Mouse (Mus musculus): ENCODE data around the gene Poldip3. TPM values are rescaled to one million over a fixed set of nuclear protein-coding genes. Genes with fewer than 3 reads are reported as not detected.

Gene Poldip3
- polyA plus RNA-seq, 1 experiment from 2014 or later: 79.2 TPM

DNA sequence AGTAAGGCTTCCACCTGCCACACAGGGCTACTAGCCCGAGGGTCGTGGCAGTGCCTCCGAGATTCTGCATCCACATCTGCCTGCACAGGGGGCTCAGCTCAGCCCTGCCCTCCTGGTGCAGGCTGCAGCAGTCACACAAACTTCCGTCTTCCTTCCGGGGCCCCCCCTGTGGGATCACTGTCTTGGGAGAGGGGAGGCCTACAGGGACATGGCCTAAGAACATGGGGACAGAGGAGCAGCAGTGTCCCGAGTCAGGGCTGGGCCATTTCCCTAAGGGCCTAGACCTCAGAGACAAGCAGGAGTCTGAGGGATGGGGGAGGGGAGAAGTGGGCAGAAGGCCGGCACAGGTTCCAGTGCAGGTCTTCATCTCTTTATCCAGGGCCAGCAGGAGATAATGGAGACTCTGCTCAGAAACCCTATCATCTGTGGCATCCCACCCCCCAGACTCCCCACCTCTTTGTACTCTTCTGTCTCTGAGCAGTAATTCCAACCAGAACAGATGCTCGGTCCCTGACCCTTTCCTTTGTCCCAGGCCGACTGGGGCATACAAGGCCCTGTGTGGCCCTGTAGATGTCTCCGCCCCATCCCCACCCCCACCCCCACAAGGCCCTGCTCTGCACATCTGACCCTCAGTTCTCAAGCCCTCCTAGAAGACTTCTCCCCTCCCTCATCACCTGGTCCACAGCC is 12.0 kb upstream of the Poldip3 start:
- 69% methylated on average over 10 of the region's 10 CpGs for WGBS

DNA sequence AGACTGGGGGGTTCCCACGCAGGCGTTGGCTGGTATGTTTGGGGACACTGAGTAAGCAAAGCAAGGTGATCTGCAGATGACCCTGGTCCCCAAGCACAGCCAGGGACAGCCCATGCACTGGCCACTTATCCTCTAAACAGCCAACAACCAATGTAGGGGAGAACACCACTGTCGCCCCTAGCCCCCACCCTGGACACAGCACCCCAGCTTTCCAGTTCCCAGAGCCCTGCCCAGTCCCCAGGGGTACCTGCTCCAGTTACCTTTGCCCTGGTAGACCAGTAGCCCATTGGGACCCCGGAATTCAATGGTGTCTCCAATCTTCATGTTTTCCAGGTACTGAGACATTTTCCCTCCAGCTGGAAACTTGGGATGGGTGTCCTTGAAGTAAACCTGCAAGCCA is 11.4 kb upstream of the Poldip3 start:
- peaks cover 69% of the 10 kb centered on the region for H3K36me3 ChIP-seq (ENCODE audit: control insufficient read depth, insufficient read depth, low read length)
- no peak for ATAC-seq (ENCODE audit: insufficient number of reproducible peaks, insufficient read depth, low FRiP score, low read depth)
- H3K4me2 ChIP-seq (ENCODE audit: low read length): no peak overlapping the region
- H3K9ac ChIP-seq (ENCODE audit: low read length): no peak overlapping the region
- 89% methylated on average over 4 of the region's 4 CpGs for WGBS
- H3K4me1 ChIP-seq (ENCODE audit: control insufficient read depth in 2 of 2, insufficient read depth in 2 of 2, low read length in 2 of 2): peaks cover 7 to 8% of the 10 kb centered on the region in 2 experiments
- H3K27me3 ChIP-seq (ENCODE audit: control insufficient read depth, insufficient read depth, low read length): no peaks in the 10 kb centered on the region
- H3K9me3 ChIP-seq (ENCODE audit: control insufficient read depth, low read length): no peaks in the 10 kb centered on the region
- no peak overlapping the region for H3K4me3 ChIP-seq (ENCODE audit: control insufficient read depth in 1 of 2, insufficient read depth in 1 of 2, low read depth in 1 of 2, low read length in 2 of 2)
- H3K27ac ChIP-seq (replicated peaks in 1 of 2; ENCODE audit: control insufficient read depth in 1 of 2, insufficient read depth in 1 of 2, low read depth in 2 of 2, low read length in 2 of 2): no peak overlapping the region

More for the DNA sequence above, 12.0 kb upstream of the Poldip3 start:
- no peak for ATAC-seq (ENCODE audit: insufficient number of reproducible peaks, insufficient read depth, low FRiP score, low read depth)
- no peak overlapping the region for H3K4me2 ChIP-seq (ENCODE audit: low read length)
- no peak overlapping the region for H3K27ac ChIP-seq (replicated peaks in 1 of 2; ENCODE audit: control insufficient read depth in 1 of 2, insufficient read depth in 1 of 2, low read depth in 2 of 2, low read length in 2 of 2)
- H3K4me1 ChIP-seq (ENCODE audit: control insufficient read depth in 2 of 2, insufficient read depth in 2 of 2, low read length in 2 of 2): peaks cover 9 to 10% of the 10 kb centered on the region in 2 experiments
- H3K4me3 ChIP-seq (ENCODE audit: control insufficient read depth in 1 of 2, insufficient read depth in 1 of 2, low read depth in 1 of 2, low read length in 2 of 2): no peak overlapping the region
- no peak overlapping the region for H3K9ac ChIP-seq (ENCODE audit: low read length)
- no peaks in the 10 kb centered on the region for H3K27me3 ChIP-seq (ENCODE audit: control insufficient read depth, insufficient read depth, low read length)
- H3K36me3 ChIP-seq (ENCODE audit: control insufficient read depth, insufficient read depth, low read length): peaks cover 69% of the 10 kb centered on the region
- no peaks in the 10 kb centered on the region for H3K9me3 ChIP-seq (ENCODE audit: control insufficient read depth, low read length)

DNA sequence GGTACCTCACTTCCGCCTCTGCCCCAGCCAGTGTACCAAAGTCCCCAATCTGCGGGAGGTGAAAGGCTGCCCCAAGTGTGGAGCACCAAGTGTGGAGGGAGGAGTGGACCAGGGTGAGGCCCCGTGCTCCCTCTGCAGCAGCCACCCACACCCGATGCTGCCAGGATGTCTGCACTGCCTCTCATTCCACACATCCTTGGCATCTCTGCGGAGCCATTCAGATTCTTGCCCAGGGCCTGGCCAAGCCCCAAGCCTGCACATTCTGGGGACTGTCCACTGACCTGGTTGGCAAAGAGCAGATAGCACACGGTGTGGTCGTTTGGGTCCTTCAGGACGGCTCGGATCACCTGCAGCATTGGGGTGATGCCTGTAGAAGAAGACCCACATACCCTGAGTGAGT is 10.6 kb upstream of the Poldip3 start:
- H3K9me3 ChIP-seq (ENCODE audit: control insufficient read depth, low read length): no peaks in the 10 kb centered on the region
- no peak overlapping the region for H3K4me2 ChIP-seq (ENCODE audit: low read length)
- H3K4me1 ChIP-seq (ENCODE audit: control insufficient read depth in 2 of 2, insufficient read depth in 2 of 2, low read length in 2 of 2): peaks cover 2 to 3% of the 10 kb centered on the region in 2 experiments; a peak in 3 of 4 replicates
- H3K27ac ChIP-seq (replicated peaks in 1 of 2; ENCODE audit: control insufficient read depth in 1 of 2, insufficient read depth in 1 of 2, low read depth in 2 of 2, low read length in 2 of 2): no peak overlapping the region
- H3K27me3 ChIP-seq (ENCODE audit: control insufficient read depth, insufficient read depth, low read length): no peaks in the 10 kb centered on the region
- peaks cover 72% of the 10 kb centered on the region for H3K36me3 ChIP-seq (ENCODE audit: control insufficient read depth, insufficient read depth, low read length)
- 94% methylated on average over 9 of the region's 9 CpGs for WGBS
- H3K4me3 ChIP-seq (ENCODE audit: control insufficient read depth in 1 of 2, insufficient read depth in 1 of 2, low read depth in 1 of 2, low read length in 2 of 2): no peak overlapping the region
- no peak overlapping the region for H3K9ac ChIP-seq (ENCODE audit: low read length)
- no peak for ATAC-seq (ENCODE audit: insufficient number of reproducible peaks, insufficient read depth, low FRiP score, low read depth)

GRCm38 (mm10) chr15:83158587-83159160 is 9.5 kb upstream of the Poldip3 start:
- peaks cover 80% of the 10 kb centered on the region for H3K36me3 ChIP-seq (ENCODE audit: control insufficient read depth, insufficient read depth, low read length)
- no peak overlapping the region for H3K4me2 ChIP-seq (ENCODE audit: low read length)
- H3K4me1 ChIP-seq (ENCODE audit: control insufficient read depth in 2 of 2, insufficient read depth in 2 of 2, low read length in 2 of 2): 0 out of 4 replicates have a peak, but pooled peaks cover 0 to 2% of the 10 kb centered on the region in 2 experiments
- no peak for ATAC-seq (ENCODE audit: insufficient number of reproducible peaks, insufficient read depth, low FRiP score, low read depth)
- no peak overlapping the region for H3K27ac ChIP-seq (replicated peaks in 1 of 2; ENCODE audit: control insufficient read depth in 1 of 2, insufficient read depth in 1 of 2, low read depth in 2 of 2, low read length in 2 of 2)
- no peaks in the 10 kb centered on the region for H3K27me3 ChIP-seq (ENCODE audit: control insufficient read depth, insufficient read depth, low read length)
- no peaks in the 10 kb centered on the region for H3K9me3 ChIP-seq (ENCODE audit: control insufficient read depth, low read length)
- no peak overlapping the region for H3K4me3 ChIP-seq (ENCODE audit: control insufficient read depth in 1 of 2, insufficient read depth in 1 of 2, low read depth in 1 of 2, low read length in 2 of 2)
- 88% methylated on average over 7 of the region's 7 CpGs for WGBS
- H3K9ac ChIP-seq (ENCODE audit: low read length): no peak overlapping the region

- H3K36me3 ChIP-seq (ENCODE audit: control insufficient read depth, insufficient read depth, low read length): peaks cover 83% of the 10 kb centered on the region
- H3K4me2 ChIP-seq (ENCODE audit: low read length): no peak overlapping the region
- H3K27ac ChIP-seq (replicated peaks in 1 of 2; ENCODE audit: control insufficient read depth in 1 of 2, insufficient read depth in 1 of 2, low read depth in 2 of 2, low read length in 2 of 2): no peak overlapping the region
- H3K9ac ChIP-seq (ENCODE audit: low read length): no peak overlapping the region
- no peaks in the 10 kb centered on the region for H3K27me3 ChIP-seq (ENCODE audit: control insufficient read depth, insufficient read depth, low read length)
- H3K4me3 ChIP-seq (ENCODE audit: control insufficient read depth in 1 of 2, insufficient read depth in 1 of 2, low read depth in 1 of 2, low read length in 2 of 2): no peak overlapping the region
- H3K9me3 ChIP-seq (ENCODE audit: control insufficient read depth, low read length): no peaks in the 10 kb centered on the region
- no peak for ATAC-seq (ENCODE audit: insufficient number of reproducible peaks, insufficient read depth, low FRiP score, low read depth)
- WGBS: 96% methylated on average over 6 of the region's 6 CpGs
- 0 out of 4 replicates have a peak, but pooled peaks cover 0 to 2% of the 10 kb centered on the region in 2 experiments for H3K4me1 ChIP-seq (ENCODE audit: control insufficient read depth in 2 of 2, insufficient read depth in 2 of 2, low read length in 2 of 2)
Measured at GRCm38 (mm10) chr15:83157667-83158064, 8.5 kb upstream of the Poldip3 start.

DNA sequence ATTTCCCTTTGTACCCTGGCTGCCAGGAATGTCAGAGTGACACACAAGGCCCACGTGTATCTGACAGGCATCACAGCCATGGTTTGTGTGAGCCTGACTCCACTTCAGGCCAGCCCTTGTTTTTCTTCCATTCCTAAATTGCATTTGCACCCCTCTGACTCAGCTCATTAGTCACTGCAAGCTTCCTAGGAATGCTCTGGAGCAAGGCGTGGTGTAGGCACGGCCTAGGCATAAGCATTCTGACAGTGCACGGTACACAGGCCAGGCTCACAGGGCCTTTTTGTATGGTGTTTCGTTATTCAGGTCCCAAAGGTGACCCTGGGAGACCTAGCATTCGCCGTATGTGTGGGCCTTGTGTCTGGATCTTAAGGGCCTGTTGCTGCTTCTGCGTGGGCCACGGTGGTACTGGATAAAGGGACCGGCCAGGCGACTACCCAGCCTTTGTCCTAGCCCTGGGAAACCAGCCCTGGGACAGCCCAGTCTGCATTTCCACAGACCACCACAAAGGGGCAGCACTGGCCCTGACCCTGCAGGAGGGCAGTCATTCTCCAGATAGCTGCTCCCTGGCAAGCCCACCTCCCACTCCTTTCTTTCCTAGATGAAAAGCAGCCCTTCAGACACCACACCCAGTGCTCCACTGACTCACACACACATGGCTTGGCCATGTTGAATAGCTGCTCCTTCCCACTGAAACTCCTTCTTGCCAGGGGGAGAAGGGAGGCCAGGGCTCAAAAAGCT is 7.9 kb upstream of the Poldip3 start:
- no peak overlapping the region for H3K9ac ChIP-seq (ENCODE audit: low read length)

GRCm38 (mm10) chr15:83155672-83156419 is 6.7 kb upstream of the Poldip3 start:
- H3K4me1 ChIP-seq (ENCODE audit: control insufficient read depth in 2 of 2, insufficient read depth in 2 of 2, low read length in 2 of 2): 0 out of 4 replicates have a peak, but pooled peaks cover 0 to 2% of the 10 kb centered on the region in 2 experiments
- no peak overlapping the region for H3K4me2 ChIP-seq (ENCODE audit: low read length)
- no peak overlapping the region for H3K27ac ChIP-seq (replicated peaks in 1 of 2; ENCODE audit: control insufficient read depth in 1 of 2, insufficient read depth in 1 of 2, low read depth in 2 of 2, low read length in 2 of 2)
- ATAC-seq (ENCODE audit: insufficient number of reproducible peaks, insufficient read depth, low FRiP score, low read depth): no peak
- no peak overlapping the region for H3K4me3 ChIP-seq (ENCODE audit: control insufficient read depth in 1 of 2, insufficient read depth in 1 of 2, low read depth in 1 of 2, low read length in 2 of 2)
- no peaks in the 10 kb centered on the region for H3K9me3 ChIP-seq (ENCODE audit: control insufficient read depth, low read length)
- no peak overlapping the region for H3K9ac ChIP-seq (ENCODE audit: low read length)
- peaks cover 66% of the 10 kb centered on the region for H3K36me3 ChIP-seq (ENCODE audit: control insufficient read depth, insufficient read depth, low read length)
- H3K27me3 ChIP-seq (ENCODE audit: control insufficient read depth, insufficient read depth, low read length): no peaks in the 10 kb centered on the region
- WGBS: 73% methylated on average over 6 of the region's 6 CpGs

More for the DNA sequence above, 7.9 kb upstream of the Poldip3 start:
- H3K4me1 ChIP-seq (ENCODE audit: control insufficient read depth in 2 of 2, insufficient read depth in 2 of 2, low read length in 2 of 2): 0 out of 4 replicates have a peak, but pooled peaks cover 0 to 2% of the 10 kb centered on the region in 2 experiments
- no peaks in the 10 kb centered on the region for H3K9me3 ChIP-seq (ENCODE audit: control insufficient read depth, low read length)
- WGBS: 69% methylated on average over 11 of the region's 11 CpGs
- H3K4me2 ChIP-seq (ENCODE audit: low read length): no peak overlapping the region
- no peak for ATAC-seq (ENCODE audit: insufficient number of reproducible peaks, insufficient read depth, low FRiP score, low read depth)
- no peaks in the 10 kb centered on the region for H3K27me3 ChIP-seq (ENCODE audit: control insufficient read depth, insufficient read depth, low read length)
- no peak overlapping the region for H3K4me3 ChIP-seq (ENCODE audit: control insufficient read depth in 1 of 2, insufficient read depth in 1 of 2, low read depth in 1 of 2, low read length in 2 of 2)
- H3K27ac ChIP-seq (replicated peaks in 1 of 2; ENCODE audit: control insufficient read depth in 1 of 2, insufficient read depth in 1 of 2, low read depth in 2 of 2, low read length in 2 of 2): no peak overlapping the region
- peaks cover 78% of the 10 kb centered on the region for H3K36me3 ChIP-seq (ENCODE audit: control insufficient read depth, insufficient read depth, low read length)
